Mouse (Mus musculus): Measurements from ENCODE around the gene Zfp652. TPM values are rescaled to one million over a fixed set of nuclear protein-coding genes. Genes with fewer than 3 reads are reported as not detected.

The Zfp652 gene
- polyA plus RNA-seq, 1 experiment from 2014 or later: 10.0 TPM

GRCm38 (mm10) chr11:95832129-95833005, 119.9 kb downstream of the Zfp652 start:
- 50% methylated on average over 18 of the region's 18 CpGs for WGBS
- peaks cover 68% of the 10 kb centered on the region for H3K4me1 ChIP-seq
- no peak overlapping the region for H3K9ac ChIP-seq
- ATAC-seq (ENCODE audit: extremely low read depth, insufficient number of reproducible peaks, low FRiP score, low TSS enrichment): no peak
- H3K4me2 ChIP-seq: no peak overlapping the region
- no peaks in the 10 kb centered on the region for H3K9me3 ChIP-seq
- H3K4me3 ChIP-seq: no peak overlapping the region
- peaks cover 75% of the 10 kb centered on the region for H3K27me3 ChIP-seq (replicated peaks)
- H3K36me3 ChIP-seq: no peaks in the 10 kb centered on the region
- no peak overlapping the region for H3K27ac ChIP-seq (replicated peaks)

GRCm38 (mm10) chr11:95833006-95833570, 120.6 kb downstream of the Zfp652 start:
- Histone ChIP-seq H3K27me3 (replicated peaks) (peaks cover 71% of the 10 kb centered on the region), H3K4me2 (no peak overlapping the region), H3K9me3 (no peaks in the 10 kb centered on the region), H3K9ac (no peak overlapping the region), H3K36me3 (no peaks in the 10 kb centered on the region), H3K4me1 (peaks cover 74% of the 10 kb centered on the region), H3K27ac (replicated peaks) (no peak overlapping the region), H3K4me3 (no peak overlapping the region)
- WGBS: 37% methylated on average over 8 of the region's 8 CpGs
- ATAC-seq (ENCODE audit: extremely low read depth, insufficient number of reproducible peaks, low FRiP score, low TSS enrichment): no peak

- no peak for ATAC-seq (ENCODE audit: extremely low read depth, insufficient number of reproducible peaks, low FRiP score, low TSS enrichment)
- WGBS: 14% methylated on average over 18 of the region's 18 CpGs
- Histone ChIP-seq H3K4me2 (peak overlapping the region; percentile 52), H3K27me3 (replicated peaks) (peaks cover 65% of the 10 kb centered on the region), H3K4me1 (peaks cover 78% of the 10 kb centered on the region), H3K4me3 (peak overlapping the region; percentile 16; the same call in 1 of the 2 replicates), H3K9me3 (no peaks in the 10 kb centered on the region), H3K9ac (peak overlapping the region; percentile 52; the same call in 1 of the 2 replicates), H3K36me3 (no peaks in the 10 kb centered on the region), H3K27ac (replicated peaks) (0 out of 2 replicates have a peak overlapping the region, but pooled peaks have one; percentile 39)
Observed at GRCm38 (mm10) chr11:95833631-95834142, 121.2 kb downstream of the Zfp652 start.

- Histone ChIP-seq H3K9me3 (no peaks in the 10 kb centered on the region), H3K9ac (peak overlapping the region; percentile 52; the same call in 1 of the 2 replicates), H3K4me3 (peak overlapping the region; percentile 16; the same call in 1 of the 2 replicates), H3K4me2 (peak overlapping the region; percentile 52), H3K4me1 (peaks cover 78% of the 10 kb centered on the region), H3K27me3 (replicated peaks) (peaks cover 60% of the 10 kb centered on the region), H3K27ac (replicated peaks) (peak overlapping the region; percentile 70; the same call in 1 of the 2 replicates), H3K36me3 (no peaks in the 10 kb centered on the region)
- WGBS: 7% methylated on average over 22 of the region's 22 CpGs
- no peak for ATAC-seq (ENCODE audit: extremely low read depth, insufficient number of reproducible peaks, low FRiP score, low TSS enrichment)
Observed at GRCm38 (mm10) chr11:95834143-95834667, 121.7 kb downstream of the Zfp652 start.

- Histone ChIP-seq H3K4me2 (peak overlapping the region; percentile 52), H3K4me1 (peaks cover 75% of the 10 kb centered on the region), H3K27me3 (replicated peaks) (peaks cover 52% of the 10 kb centered on the region), H3K9me3 (no peaks in the 10 kb centered on the region), H3K36me3 (no peaks in the 10 kb centered on the region), H3K4me3 (0 out of 2 replicates have a peak overlapping the region, but pooled peaks have one; percentile 16), H3K27ac (replicated peaks) (peak overlapping the region; percentile 70), H3K9ac (peak overlapping the region; percentile 38; the same call in 1 of the 2 replicates)
- 10% methylated on average over 15 of the region's 15 CpGs for WGBS
- ATAC-seq (ENCODE audit: extremely low read depth, insufficient number of reproducible peaks, low FRiP score, low TSS enrichment): peak; percentile 37; the same call in 1 of the 2 replicates
Observed at GRCm38 (mm10) chr11:95834742-95835710, 122.6 kb downstream of the Zfp652 start.

GRCm38 (mm10) chr11:95835832-95836231, 123.4 kb downstream of the Zfp652 start:
- 25% methylated on average over 6 of the region's 6 CpGs for WGBS
- Histone ChIP-seq H3K4me3 (no peak overlapping the region), H3K4me1 (peaks cover 67% of the 10 kb centered on the region), H3K36me3 (no peaks in the 10 kb centered on the region), H3K9me3 (no peaks in the 10 kb centered on the region), H3K9ac (peak overlapping the region; percentile 38), H3K4me2 (peak overlapping the region; percentile 52), H3K27me3 (replicated peaks) (peaks cover 49% of the 10 kb centered on the region), H3K27ac (replicated peaks) (peak overlapping the region; percentile 70)
- ATAC-seq (ENCODE audit: extremely low read depth, insufficient number of reproducible peaks, low FRiP score, low TSS enrichment): no peak

- H3K27ac ChIP-seq (replicated peaks): peak overlapping the region; percentile 70
- H3K4me3 ChIP-seq: no peak overlapping the region
- no peak for ATAC-seq (ENCODE audit: extremely low read depth, insufficient number of reproducible peaks, low FRiP score, low TSS enrichment)
- H3K27me3 ChIP-seq (replicated peaks): peaks cover 49% of the 10 kb centered on the region
- peaks cover 61% of the 10 kb centered on the region for H3K4me1 ChIP-seq
- H3K4me2 ChIP-seq: peak overlapping the region; percentile 52
- H3K36me3 ChIP-seq: no peaks in the 10 kb centered on the region
- H3K9ac ChIP-seq: no peak overlapping the region; the same call in 1 of the 2 replicates
- H3K9me3 ChIP-seq: no peaks in the 10 kb centered on the region
- 56% methylated on average over 6 of the region's 6 CpGs for WGBS
Observed at GRCm38 (mm10) chr11:95836433-95836832, 124.0 kb downstream of the Zfp652 start.

GRCm38 (mm10) chr11:95837059-95837458, 124.6 kb downstream of the Zfp652 start, which contains the start of gene Gngt2:
Gngt2 (plus strand) TSS chr11:95837216.
- ATAC-seq (ENCODE audit: extremely low read depth, insufficient number of reproducible peaks, low FRiP score, low TSS enrichment): no peak

GRCm38 (mm10) chr11:95838598-95838997, 126.1 kb downstream of the Zfp652 start:
- Histone ChIP-seq H3K4me1 (peaks cover 64% of the 10 kb centered on the region), H3K27me3 (replicated peaks) (peaks cover 43% of the 10 kb centered on the region), H3K4me2 (peak overlapping the region; percentile 64), H3K9me3 (no peaks in the 10 kb centered on the region), H3K36me3 (no peaks in the 10 kb centered on the region), H3K4me3 (no peak overlapping the region), H3K9ac (no peak overlapping the region), H3K27ac (replicated peaks) (no peak overlapping the region)
- 64% methylated on average over 4 of the region's 4 CpGs for WGBS
- no peak for ATAC-seq (ENCODE audit: extremely low read depth, insufficient number of reproducible peaks, low FRiP score, low TSS enrichment)

More at GRCm38 (mm10) chr11:95837059-95837458, 124.6 kb downstream of the Zfp652 start, which contains the start of gene Gngt2:
- no peaks in the 10 kb centered on the region for H3K36me3 ChIP-seq
- peak within 1 kb of the TSS; percentile 70 for H3K27ac ChIP-seq (replicated peaks)
- WGBS: 19% methylated on average over 10 of the region's 10 CpGs
- peaks cover 48% of the 10 kb centered on the region for H3K27me3 ChIP-seq (replicated peaks)
- no peaks in the 10 kb centered on the region for H3K9me3 ChIP-seq
- H3K4me3 ChIP-seq: peak within 1 kb of the TSS; percentile 9
- peaks cover 64% of the 10 kb centered on the region for H3K4me1 ChIP-seq
- H3K4me2 ChIP-seq: peak within 1 kb of the TSS; percentile 64
- peak within 1 kb of the TSS; percentile 33 for H3K9ac ChIP-seq
